Mouse (Mus musculus): ENCODE measurements around the gene Ube4a.

- TF ChIP-seq CTCF (IDR thresholded peaks at IDR 0.05) (no peak), POLR2A (IDR thresholded peaks at IDR 0.05; ENCODE audit: insufficient read depth, low read depth, low read length) (no peak)
Observed at GRCm38 (mm10) chr9:44878776-44879500, 86.5 kb downstream of the Ube4a start.
